Mouse (Mus musculus) common myeloid progenitor, adult 5-6 weeks (primary cell): ENCODE results near the gene Abhd6. TPM values are rescaled to one million over a fixed set of nuclear protein-coding genes. Genes with fewer than 3 reads are reported as not detected.

Experiments used
- ATAC-seq: replicated peaks from 2 replicates; pipeline ENCODE4 v1.8.0; 2016; ENCODE audit warnings: low read depth, mild to moderate bottlenecking, moderate TSS enrichment, inconsistent platforms; ENCODE audit not compliant: poor library complexity, severe bottlenecking
- total RNA-seq: library from RNA; stranded (forward); fragments of 200-1000, 187-1606 nt; gene quantifications from 2 replicates; pipeline ENCODE4 v1.2.3, GENCODE M21; 2017

Gene Abhd6
- total RNA-seq, result 1.4 and 1.8 TPM in 2 replicates

DNA sequence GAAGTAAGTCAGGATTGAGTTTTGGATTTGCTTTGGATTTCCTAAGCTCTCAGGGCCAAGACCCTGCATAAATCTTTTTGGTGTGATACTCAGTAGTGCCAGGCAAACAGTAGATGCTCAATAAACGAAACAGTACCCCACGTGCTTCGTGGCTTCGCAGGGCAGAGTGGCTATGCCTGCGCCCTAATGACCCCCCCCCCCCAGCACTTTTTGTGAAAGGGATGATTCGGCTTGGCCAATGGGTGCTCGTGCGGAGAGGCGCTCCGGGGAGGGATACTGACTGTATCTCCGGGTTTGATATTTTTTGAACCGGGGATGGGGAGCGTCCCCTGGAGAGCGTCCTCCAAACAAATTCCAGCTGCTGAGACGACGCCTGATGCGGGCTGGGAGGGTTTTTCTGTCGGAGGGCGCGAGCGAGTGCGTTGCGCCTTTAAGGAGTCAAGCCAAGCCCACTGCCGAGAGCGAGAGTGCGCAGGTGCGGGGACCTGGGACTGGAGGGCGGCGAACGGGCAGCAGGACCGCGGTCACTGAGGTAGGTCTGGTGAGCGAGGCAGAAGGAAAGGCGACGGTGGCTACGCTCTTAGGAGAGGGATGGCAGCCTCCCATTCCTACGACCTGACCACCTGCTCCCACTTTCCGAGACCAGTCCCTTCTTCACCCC lies at the start of gene Abhd6:
Gene Abhd6 (plus strand): TSS at position 471 of the 661 bp plus-strand sequence.
- peak; percentile 76 for ATAC-seq

DNA sequence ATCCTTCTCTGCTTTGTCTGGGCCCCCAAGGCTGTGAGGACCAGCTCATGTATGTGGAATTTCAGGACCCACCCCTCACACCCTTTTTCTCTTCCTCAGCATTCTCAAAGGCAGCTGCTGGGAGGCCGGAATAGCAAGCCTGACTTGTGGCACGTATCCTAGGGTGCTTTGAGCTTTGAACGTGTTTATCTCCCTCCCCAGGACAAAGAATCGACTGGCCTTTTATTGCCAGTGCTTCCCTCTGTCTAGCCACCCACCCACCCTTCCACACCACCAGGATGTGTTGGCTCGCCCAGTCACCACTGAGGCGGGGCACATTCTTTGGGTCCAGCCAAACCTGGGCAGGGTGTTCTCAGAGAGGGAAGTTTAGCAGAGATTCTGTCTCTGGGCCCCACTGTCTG lies 48.6 kb upstream of the Abhd6 start:
- no peak for ATAC-seq

DNA sequence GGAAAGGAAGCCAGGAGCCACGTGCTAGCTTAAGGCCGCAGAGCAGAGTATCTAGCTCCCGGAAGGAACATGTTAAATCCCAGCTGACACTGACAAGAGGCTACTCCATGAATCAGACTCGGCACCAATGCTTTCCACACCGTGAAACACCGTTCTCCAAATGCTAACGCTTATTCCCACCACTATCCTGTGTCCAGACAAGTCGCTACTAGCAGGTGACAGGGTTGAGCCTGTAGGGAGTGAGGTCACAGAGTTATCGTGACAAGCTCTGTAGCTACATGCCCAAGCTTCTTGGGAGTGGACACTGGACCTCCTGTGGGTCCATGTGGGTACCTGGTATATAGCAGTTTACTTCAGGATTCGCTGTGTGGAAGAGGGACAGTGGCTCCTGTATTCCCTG lies 46.3 kb upstream of the Abhd6 start:
- no peak for ATAC-seq

DNA sequence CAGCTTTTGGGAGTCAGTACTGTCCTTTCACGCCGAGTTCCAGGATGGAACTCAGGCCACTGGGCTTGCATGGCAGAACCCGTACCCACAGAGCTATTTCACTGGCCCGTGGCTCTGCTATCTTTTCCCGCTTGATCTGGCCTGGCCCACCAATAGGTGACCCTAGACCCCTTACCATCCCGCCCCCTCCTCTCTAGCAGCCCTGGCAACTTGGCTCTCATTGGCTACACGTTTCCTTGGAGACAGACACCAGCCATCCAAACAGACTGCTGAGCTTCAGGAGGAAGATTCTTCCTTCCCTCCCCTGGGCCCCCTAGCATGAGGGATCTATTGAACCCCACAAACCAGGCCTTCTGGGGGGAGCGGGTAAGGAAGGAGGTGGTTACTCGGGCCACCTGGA lies 45.7 kb upstream of the Abhd6 start, which contains the start of gene Gm45521:
Gene Gm45521 (plus strand): TSS at position 240 of the 400 bp plus-strand sequence.
- no peak for ATAC-seq

DNA sequence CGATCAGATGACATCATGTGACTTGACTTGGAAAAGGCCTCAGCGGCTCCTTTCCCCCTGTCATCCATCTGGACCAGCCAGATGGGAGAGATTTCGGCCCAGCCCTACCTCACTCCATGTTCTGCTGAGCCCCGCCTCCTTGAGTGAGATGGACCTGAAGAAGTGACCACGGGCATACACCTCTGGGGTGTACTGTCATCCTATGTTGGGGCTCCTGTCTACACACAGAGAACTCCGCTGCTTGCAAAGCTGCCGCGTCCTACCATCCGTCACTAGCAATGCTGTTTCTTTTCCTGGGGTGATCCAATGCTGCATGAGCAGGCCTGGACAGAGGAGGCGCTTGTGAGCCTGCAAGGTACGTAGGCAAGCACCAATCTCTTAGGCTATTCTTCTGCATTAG lies 42.1 kb upstream of the Abhd6 start:
- peak; percentile 60 for ATAC-seq

DNA sequence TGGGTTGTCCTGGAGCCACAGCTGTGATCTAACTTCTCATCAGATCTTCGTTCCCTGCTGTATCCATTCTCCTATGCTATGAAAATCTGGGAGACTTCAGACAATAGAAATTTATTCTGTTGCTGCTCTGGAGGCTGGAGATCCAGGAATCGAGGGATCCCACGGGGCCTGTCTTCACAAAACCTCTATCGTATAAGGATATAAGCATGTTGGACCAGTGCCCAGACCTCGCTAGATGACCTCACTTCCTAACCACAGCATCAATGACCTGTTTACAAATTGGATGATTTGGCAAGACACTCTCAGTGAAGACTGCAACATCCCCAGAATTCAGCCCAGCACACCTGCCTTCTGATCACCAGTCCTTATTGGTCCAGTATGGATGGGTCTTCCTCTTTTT lies 41.0 kb upstream of the Abhd6 start:
- no peak for ATAC-seq

DNA sequence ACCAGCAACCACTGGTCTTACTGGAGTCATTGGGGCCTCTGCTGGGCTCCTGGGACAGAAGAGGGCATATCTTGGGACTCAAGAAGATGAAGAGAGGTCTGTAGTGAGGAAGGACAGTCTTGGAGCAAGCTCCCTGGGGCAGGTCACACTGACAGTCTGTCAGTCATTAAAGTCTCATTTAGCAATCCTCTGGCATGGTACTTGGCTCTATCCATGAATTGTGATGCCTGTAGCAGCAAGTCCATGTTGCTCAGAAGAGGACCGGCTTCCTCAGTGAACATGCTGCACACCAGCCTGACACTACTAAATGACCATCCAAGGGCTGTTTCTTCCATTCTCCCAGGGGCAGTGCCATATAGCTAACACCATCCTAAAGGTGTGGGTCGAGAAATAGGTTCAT lies 40.1 kb upstream of the Abhd6 start:
- no peak for ATAC-seq

DNA sequence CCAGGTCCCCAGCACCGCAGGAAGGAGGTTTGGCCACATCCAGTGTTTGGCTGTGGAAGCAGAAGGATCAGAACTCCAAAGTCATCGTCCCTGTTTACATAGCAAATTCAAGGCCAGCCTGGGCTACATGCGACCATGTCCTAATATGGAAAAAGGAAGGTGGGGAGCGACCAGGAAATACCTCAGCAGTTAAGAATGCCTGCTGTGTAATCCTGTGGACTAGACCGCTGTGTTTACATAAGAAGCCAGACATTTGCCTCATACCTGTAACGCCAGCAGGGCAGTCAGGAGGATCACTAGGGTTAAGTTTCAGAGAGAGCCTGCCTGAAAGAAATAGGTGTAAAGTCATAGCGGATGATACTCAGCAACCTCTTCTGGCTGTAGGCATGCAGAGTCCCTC lies 39.5 kb upstream of the Abhd6 start:
- ATAC-seq, result no peak

DNA sequence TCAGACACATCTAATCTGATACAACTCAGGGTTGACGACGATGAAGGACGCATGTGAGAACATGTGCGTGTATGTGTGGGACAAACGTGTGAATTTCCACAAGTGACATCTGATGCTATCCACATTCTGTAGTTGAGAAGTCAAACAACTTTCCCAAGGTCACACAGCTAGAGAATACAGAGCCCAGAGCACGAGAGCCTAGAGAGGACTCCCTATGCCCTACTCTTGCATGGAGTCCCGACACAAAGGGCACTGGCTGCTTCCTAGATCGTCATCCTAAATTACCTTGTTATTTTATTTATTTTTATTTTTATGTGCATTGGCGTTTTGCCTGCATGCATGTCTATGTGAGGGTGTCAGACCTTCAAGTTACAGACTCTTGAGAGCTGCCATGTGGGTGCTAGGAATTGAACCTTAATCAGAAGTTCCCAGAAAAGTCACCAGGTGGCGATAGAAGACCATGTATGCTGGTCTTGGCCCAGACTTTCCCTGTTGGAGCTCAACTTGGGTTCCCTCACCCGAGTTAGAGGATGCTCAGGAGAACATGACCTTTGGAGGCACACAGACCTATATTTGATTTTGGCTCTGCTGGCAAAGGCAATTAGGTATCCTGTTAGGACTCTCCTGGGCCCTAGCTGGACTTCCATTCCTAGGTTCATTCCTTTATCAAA lies 38.3 kb upstream of the Abhd6 start:
- peak; percentile 95 for ATAC-seq

DNA sequence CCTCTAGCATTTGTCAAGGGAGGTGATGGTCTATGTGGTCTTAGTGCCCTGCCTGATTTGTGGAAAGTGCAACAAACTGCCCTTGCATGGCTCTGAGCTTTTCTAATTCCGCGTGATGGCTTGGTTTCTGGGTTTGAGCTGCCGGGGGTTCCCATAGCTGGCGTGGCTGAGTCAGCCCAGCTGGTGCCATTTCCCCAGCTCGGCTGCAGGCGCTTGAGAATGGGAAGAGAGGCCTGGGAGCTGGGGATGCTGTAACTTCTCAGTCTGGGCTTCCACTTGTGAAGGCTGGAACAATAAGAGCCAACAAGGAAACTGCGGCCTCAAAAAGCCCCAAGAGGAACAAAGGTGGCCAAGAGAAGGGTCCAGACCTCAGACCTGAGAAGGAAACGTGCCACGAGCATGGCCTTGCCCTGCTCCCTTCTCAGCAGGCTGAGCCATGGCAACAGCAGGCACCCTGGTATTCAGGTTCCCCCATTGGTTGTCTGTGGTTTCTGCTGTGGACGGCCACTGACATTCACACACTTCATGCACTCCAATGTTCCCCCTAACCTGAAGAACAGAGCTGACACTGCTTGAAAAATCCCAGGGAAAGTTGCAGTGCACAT lies 30.7 kb upstream of the Abhd6 start:
- ATAC-seq, result peak; percentile 76

DNA sequence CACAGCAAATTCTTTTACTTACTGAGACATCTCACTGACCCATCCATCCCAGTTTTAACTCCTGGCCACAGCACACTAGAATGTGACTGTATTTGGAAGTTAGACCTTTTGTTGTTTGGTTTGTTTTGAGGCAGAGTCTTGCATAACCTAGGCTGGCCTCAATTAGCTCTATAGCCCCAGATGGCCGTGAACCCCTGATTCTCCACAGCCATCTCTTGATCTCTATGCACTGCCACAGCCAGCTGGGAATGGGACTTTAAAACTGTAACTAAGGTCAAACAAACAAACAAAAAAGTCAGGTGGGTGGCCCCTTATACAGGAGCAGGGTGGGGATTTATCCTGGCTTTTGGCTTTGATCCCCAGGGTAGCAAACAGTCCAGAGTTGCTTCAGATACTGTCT lies 28.1 kb upstream of the Abhd6 start:
- no peak for ATAC-seq

DNA sequence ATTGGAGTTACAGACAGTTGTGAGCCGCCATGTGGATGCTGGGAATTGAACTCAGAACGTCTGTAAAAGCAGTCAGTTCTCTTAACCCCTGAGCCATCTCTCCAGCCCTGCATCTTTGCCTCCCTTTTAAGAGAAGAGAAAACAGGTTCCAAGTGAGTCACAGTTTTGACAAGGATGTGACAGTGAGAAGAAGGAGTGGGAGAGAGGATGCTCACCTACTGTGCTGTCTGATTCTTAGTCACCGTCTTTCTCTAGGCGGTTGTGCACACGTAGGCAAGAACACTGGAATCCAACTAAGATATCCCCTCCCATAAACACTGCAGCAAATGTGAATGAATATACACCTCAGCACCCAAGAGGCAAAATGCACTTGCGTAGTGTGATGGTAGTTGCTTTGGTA lies 27.5 kb upstream of the Abhd6 start:
- ATAC-seq, result no peak

DNA sequence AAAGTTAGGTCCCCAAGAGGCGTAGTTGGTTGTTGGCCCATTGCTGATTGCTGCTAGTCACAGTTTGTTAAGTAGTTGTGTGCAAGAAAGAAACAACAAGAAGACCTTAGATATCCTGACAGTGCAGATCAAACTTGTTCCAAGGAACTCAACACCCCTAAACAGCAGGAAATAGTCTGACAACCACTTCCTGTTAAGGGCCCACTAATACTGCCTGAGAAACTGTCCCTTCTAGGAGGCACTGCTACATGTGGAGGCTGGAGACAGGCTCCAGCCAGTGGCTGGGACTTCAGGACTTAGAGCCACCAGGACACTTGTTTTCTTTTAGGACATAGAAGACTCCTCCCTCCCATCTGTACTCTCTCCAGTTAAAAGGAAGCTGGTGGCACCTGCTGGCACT lies 25.2 kb upstream of the Abhd6 start:
- peak; percentile 69 for ATAC-seq

DNA sequence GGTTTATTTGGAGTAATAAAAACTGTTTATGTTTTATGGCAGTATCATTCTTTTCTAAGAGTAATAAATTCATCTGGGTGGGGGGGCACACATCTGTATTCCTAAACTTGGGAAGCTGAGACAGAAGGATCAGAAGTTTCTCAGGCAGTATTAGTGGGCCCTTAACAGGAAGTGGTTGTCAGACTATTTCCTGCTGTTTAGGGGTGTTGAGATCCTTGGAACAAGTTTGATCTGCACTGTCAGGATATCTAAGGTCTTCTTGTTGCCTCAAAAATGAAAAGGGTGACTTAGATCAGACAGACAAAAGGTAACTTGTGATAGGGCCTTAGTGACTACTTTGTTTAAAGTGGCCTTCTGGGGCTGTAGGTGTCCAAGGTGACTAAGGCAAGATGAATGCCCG lies 24.5 kb upstream of the Abhd6 start:
- no peak for ATAC-seq

DNA sequence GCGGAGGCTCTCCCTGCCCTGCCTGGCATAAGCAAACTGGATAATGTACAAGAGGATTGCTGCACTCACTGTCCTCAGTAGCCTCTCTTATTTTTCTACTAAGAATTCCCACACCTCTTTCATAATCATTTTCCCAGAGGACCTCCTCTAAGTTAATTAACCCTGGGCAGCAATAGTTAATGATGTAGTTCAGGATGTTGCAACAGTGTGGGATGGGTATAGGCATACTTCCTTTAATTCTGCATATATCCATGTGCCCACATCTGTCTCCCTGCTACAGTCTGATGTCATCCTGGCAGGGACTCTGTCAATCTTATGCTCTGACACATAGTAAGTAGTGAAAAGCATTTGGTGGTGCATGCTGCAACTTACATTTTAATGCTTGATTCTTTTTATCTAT lies 21.5 kb upstream of the Abhd6 start:
- ATAC-seq, result peak; percentile 40

DNA sequence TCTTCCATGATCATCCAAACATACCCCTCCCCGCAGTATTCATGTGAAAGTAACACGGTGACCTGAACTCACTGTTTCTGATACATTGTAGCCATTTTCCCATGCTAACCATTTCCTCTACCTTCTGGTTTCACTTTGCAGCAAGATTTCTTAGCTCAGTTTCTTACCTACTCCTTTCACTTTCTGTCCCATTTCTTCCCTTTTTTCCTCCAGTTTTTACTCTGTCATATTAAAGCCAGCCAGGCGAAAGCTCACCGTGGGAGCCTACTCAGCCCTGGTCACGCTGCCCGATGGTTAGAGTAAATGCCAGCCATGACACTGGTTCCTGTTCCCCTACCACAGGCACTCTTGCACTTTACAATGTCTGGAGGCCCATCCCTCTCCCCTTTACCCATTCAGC lies 15.8 kb upstream of the Abhd6 start:
- ATAC-seq, result peak; percentile 64

DNA sequence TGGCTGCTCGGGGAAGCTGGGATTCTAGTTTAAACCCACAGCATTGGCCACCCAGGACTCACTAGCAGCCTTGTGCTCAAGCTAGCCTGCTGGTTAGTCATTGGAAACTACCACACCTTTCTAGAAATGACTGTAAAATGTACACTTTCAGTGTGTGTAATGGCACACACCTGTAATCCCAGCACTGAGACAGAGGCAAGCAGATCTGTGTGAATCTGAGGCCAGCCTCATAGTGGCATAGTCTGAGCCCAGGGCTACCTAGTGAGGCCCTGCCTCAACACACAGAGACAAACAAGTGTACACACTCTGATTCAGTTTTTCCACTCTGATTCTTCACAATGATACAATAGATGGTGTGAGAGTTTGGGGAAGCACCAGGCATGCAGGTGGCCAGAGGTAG lies 13.3 kb upstream of the Abhd6 start:
- no peak for ATAC-seq

DNA sequence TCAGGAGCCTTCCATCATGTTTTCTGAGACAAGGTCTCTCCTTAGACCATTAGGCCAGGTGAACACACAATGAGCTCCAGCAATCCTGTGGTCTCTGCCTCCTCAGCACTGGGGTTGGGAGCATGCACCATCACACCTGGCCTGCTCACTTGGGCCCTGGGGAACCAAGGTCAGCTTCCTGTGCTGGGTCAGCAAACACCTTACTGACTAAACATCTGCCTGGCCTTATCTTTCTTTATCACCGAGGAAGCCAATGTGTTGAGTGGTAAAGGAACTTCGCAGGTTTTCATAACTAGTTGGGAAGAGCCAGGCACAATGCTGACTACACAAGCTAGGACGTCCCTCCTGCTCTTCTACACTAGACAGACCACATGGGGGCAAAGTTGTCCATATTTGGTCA lies 12.7 kb upstream of the Abhd6 start:
- no peak for ATAC-seq

DNA sequence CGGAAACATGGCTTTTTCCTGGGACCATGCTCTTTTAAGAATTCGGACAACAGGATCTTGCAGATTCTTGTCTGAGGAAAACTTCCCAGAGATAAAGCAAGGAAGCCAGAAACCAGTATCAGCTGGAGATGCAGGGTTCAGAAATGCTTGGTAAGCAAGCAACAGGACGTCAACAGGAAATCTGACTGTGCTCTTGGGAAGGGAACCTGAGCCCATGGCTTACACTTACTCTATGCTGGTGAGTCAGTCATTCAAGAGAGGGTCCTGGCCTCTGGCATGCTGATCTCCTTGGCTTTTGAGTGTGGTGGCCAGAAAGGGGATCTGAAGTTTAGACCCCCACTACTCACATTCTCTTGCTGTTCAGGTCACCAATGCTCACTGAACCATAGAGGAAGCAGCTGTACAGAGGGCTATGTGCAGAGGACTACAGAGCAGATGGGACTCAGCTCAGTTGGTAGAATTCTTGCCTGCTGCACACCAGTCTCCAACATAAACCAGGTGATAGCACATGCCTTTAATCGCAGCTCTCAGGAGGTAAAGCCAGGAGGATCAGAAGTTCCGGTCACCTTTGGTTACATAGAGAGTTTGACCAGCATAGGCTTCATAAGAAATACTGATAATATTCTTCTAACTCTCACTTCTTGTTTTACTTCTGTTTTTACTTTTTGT lies 11.5 kb upstream of the Abhd6 start:
- peak; percentile 22 for ATAC-seq

DNA sequence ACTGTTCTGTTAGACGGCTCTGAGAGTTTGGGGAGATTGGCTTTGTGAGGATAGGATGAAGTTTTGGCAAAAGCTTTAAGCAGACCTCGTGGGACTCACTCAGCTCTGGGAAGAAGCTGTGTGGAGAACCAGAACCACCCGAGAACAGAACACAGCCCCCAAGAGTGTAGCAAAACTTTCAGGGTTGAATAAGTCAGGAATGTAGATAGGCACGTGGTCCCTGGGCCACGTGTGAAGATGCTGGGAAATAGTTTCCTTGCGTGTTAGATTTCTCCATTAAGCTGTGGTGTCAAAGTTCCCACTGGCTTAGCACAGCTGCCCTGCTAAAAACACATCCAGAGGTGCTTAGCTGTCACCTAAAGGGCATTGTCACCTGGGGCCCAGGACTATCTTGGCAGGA lies 10.5 kb upstream of the Abhd6 start:
- no peak for ATAC-seq

DNA sequence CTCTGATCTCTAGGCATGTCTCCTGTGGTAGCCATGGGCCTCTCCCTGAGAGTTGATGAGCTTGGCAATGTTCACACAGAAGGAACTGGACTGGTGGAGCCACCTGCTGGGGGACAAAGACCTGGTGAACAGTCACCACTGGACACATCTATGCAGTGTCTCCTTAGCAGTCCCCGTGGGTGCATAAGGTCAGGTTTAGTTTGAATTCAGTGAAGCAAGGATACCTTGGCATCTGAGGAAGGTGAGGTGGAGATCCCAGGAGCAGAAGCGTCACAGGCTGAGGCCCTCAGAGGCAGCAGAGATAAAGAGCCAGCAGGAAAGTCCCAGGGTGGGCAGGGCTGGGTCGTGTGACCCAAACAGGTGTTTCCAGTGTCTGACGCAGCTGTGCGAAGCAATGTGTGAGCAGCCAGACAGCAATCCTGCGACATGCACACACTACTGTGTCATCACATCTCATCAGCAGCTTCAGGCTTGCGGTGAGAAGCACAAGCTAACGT lies 8.4 kb upstream of the Abhd6 start, which contains the start of gene Dnase1l3:
Gene Dnase1l3 (minus strand): TSS at position 303 of the 497 bp plus-strand sequence.
- peak; percentile 50 for ATAC-seq
